Mouse (Mus musculus) heart, postnatal 0 days (tissue): ENCODE data around the gene Slc12a3.

Experiments
- CTCF ChIP-seq: IDR thresholded peaks from 2 replicates; pipeline ENCODE4 v1.5.1; 2016; ENCODE audit warnings: antibody characterized with exemption, control low read depth, low read depth
- EP300 ChIP-seq: IDR thresholded peaks from 2 replicates; pipeline ENCODE4 v1.6.1; 2016; ENCODE audit warnings: antibody characterized with exemption, low read depth

DNA sequence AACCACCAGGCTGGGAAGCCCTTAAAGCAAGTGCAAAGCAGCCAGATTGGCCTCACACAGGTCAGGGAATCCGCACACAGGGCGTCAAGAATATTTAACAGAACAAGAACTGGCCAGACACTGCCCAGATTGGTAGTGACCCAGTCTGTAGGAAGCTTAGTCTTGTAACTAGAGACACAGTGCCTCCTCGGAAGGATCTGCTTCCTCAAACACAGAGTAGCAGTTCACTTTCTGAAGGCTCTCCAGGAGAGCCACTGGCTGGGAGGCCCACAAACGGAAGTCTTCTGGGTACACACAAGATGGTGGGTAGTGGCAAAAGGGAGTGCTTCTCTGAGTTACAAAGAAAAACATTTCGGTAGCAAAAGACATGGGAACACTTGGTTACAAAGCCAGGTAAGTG lies 41.8 kb downstream of the Slc12a3 start:
- TF ChIP-seq CTCF: no peak
- no peak for TF ChIP-seq EP300
